Mouse (Mus musculus) embryonic fibroblast, embryonic 13.5 days (primary cell): Measurements from ENCODE around the gene Ctcfl. TPM values are rescaled to one million over a fixed set of nuclear protein-coding genes. Genes with fewer than 3 reads are reported as not detected.
"Not testable (repeated sequence)": the region's sequence is repeated elsewhere in the genome, so short reads cannot be mapped to it uniquely, and the experiment has no call there.

Experiments
- H3K27ac ChIP-seq: 2 replicates; pipeline ENCODE4 v1.5.1; 2012; ENCODE audit warnings: low read length, control low read depth, inconsistent platforms; ENCODE audit not compliant: insufficient read depth
- H3K4me1 ChIP-seq: 2 replicates; pipeline ENCODE4 v1.6.1; 2011; ENCODE audit warnings: low read length; ENCODE audit not compliant: control insufficient read depth, insufficient read depth
- H3K4me3 ChIP-seq: 2 replicates; pipeline ENCODE4 v1.5.1; 2011; ENCODE audit warnings: mild to moderate bottlenecking, control low read depth, low read length; ENCODE audit not compliant: insufficient read depth
- CTCF ChIP-seq: IDR thresholded peaks from 2 replicates; pipeline ENCODE4 v1.5.1; 2011; ENCODE audit warnings: mild to moderate bottlenecking, control low read depth, low read length, moderate library complexity, borderline replicate concordance; ENCODE audit not compliant: insufficient read depth
- POLR2A ChIP-seq: IDR thresholded peaks from 2 replicates; pipeline ENCODE4 v1.6.1; 2011; ENCODE audit warnings: low read depth, mild to moderate bottlenecking, control low read depth, low read length, moderate library complexity
- polyA plus RNA-seq: library from polyadenylated mRNA; stranded (reverse); fragments of >200 nt; gene quantifications from 2 replicates; pipeline ENCODE4 v1.2.4, GENCODE M21; 2011; ENCODE audit warnings: low read depth; ENCODE audit not compliant: missing spikeins, insufficient read length

Gene Ctcfl
- polyA plus RNA-seq, 1 experiment = not detected

DNA sequence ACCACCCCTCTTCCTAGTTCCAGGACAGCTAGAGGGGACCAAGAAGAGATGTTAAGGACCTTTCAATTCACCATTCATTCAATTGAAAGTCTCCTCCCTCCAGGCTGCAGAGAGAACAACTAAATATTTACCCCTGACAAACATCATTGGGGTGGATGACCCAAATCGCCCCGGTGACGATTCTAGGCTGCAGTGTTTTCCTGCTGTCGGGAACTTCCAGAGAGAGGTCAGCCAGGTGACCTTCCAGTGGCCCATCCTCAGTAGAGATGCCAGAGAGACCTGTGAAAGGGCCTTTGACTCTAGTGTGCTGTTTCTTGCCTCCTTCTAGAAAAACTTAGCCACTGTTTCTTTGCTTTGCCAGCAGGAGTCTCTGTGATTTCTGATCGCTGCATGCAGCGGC is 27.4 kb upstream of the Ctcfl start:
- TF ChIP-seq CTCF (no peak), POLR2A (no peak)
- no peak overlapping the region for H3K4me3 ChIP-seq
- no peak overlapping the region for H3K27ac ChIP-seq
- no peaks in the 10 kb centered on the region for H3K4me1 ChIP-seq

- no peak overlapping the region for H3K27ac ChIP-seq
- TF ChIP-seq CTCF (no peak), POLR2A (no peak)
- no peak overlapping the region for H3K4me3 ChIP-seq
- no peaks in the 10 kb centered on the region for H3K4me1 ChIP-seq
These were observed 26.5 kb upstream of the Ctcfl start for GRCm38 (mm10) chr2:173145808-173146207.

GRCm38 (mm10) chr2:173143611-173144010 is 24.3 kb upstream of the Ctcfl start:
- Histone ChIP-seq H3K4me3 (no peak overlapping the region), H3K27ac (no peak overlapping the region), H3K4me1 (no peaks in the 10 kb centered on the region)
- TF ChIP-seq CTCF = no peak
- TF ChIP-seq POLR2A = no peak

DNA sequence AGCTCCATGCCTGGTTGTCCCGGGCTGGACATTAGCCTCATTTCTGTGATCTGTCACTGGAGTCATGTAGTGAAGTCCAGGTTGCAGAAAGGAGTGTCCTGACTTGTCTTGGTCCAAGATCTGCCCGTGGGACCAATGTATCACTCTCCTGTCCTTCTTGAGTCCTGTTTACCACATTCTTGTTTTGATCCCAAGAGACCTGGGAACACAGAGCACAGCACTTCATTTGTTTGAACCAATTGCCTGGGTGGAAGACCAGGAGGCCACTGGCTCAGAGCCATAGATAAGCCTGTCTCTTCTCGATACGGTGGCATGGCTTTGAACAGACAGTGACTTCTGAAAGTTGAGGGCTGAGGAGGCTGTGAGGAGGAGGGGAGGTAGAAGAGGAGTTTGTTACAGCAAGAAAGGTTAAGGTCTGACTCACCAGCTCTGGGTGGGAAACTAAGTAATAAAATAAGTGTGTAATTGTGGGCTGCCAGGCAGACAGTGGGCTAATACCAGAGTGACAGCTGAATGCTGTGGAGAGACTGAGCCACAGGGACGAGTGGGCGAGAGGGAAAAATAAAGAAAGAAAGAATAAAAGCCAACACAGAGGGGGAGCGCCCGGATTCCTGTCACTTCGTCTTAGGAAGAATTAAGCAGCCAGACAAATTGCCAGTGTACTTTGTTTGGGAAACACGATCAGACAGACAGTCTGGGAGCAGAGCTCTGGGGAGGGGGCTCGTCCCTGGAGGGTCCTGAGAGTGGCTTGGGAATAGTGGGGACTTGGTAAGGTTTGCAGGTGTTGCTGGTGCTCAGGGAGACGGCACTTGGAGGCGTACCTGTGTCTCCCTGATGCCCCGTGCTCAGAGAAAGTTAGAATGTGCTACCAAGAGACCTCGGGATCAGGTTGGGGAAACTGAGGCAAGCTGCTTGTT is 19.3 kb upstream of the Ctcfl start:
- no peak overlapping the region for H3K27ac ChIP-seq
- TF ChIP-seq POLR2A (no peak), CTCF (no peak)
- H3K4me1 ChIP-seq = no peaks in the 10 kb centered on the region; the same call in 1 of the 2 replicates
- no peak overlapping the region for H3K4me3 ChIP-seq

DNA sequence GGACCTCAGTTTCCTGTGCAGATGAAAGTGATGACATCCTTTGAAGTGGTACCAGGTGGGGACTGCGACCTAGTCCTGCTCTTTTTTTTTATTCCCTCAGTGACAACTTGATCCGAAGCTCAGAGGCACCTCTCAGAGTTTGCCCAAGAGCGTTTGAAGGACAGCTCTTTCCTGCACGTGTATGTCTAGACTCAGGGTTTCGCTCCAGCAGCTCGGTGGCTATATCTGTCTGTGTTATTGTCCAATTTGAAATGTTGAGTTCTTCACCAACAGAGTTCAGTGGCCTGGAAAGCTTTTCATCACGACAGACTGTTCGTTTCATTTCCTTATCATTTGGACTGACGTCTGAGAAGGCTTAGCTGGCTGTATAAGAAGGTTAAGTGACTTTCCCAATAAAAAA is 15.4 kb upstream of the Ctcfl start:
- no peak overlapping the region for H3K27ac ChIP-seq
- H3K4me1 ChIP-seq = no peaks in the 10 kb centered on the region; the same call in 1 of the 2 replicates
- TF ChIP-seq CTCF (no peak), POLR2A (no peak)
- H3K4me3 ChIP-seq = no peak overlapping the region

DNA sequence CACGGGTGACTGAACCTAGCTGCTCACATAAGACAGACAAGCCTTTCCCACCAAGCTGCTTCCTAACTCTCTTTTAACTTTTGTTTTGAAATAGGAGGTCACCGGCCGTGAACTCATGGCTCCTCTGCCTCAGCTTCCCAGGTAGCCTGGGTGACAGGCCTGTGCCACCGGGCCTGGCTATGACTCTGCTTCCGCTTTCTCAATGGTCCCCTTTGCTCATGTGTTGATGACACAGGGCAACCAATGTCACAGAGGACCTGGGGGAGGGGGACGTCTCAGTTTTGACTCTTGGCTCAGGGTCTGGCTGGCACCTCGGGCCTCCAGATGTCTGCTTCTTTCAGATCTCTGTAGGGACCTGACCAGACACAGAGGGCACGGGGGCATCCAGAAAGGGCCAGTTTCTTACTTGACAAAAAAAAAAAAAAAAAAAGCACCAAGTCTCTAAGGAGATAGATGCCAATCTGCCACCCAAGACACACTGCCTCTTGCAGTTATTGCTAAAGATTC is 13.5 kb upstream of the Ctcfl start:
- no peak overlapping the region for H3K27ac ChIP-seq
- no peak overlapping the region for H3K4me3 ChIP-seq
- no peaks in the 10 kb centered on the region for H3K4me1 ChIP-seq
- no peak for TF ChIP-seq POLR2A
- TF ChIP-seq CTCF = no peak

DNA sequence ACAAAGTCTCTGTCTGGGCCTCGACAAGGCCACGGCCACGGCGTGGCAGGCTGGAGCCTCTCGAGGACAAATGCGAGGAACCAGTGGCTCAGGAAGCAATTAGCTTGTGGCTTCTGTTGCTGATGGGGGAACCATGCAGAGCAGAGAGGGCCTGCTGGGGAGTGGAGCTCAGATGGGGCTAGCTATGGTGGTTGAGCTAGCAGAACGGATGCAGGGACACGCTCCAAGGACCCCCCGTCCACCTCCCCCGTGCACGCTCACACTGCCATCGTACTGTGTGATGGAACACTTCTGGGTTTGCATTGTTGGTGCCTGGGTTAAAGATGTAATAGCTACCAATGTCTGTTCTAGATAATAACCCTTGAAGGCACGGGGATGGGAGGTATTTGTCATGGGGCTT is 12.9 kb upstream of the Ctcfl start:
- no peak overlapping the region for H3K27ac ChIP-seq
- TF ChIP-seq POLR2A (no peak), CTCF (no peak)
- no peak overlapping the region for H3K4me3 ChIP-seq
- no peaks in the 10 kb centered on the region for H3K4me1 ChIP-seq

- no peak overlapping the region for H3K4me3 ChIP-seq
- no peak overlapping the region for H3K27ac ChIP-seq
- no peaks in the 10 kb centered on the region for H3K4me1 ChIP-seq
- no peak for TF ChIP-seq POLR2A
- TF ChIP-seq CTCF = no peak
These were observed 9.8 kb upstream of the Ctcfl start for GRCm38 (mm10) chr2:173129111-173129510.

DNA sequence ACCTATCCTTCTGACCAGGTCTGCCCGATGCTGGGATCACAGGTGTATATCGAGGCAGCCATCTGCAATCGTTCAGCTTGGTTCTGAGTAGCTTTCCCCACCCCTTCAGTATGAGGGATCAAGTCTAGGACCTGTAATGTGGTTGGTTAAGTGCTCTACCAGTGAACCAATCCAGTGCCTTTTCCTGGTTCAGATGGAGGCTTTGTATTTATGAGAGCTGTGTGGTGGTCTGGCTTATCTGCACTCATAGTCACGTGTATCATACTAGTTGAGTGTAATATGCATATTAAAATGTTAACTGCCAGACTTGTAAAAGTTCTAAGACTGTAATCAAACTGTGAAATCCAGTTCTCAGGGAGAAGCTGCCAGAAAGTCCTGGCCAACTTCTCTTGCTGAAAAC is 7.1 kb upstream of the Ctcfl start:
- Histone ChIP-seq H3K4me3 (no peak overlapping the region), H3K4me1 (no peaks in the 10 kb centered on the region), H3K27ac (no peak overlapping the region)
- TF ChIP-seq POLR2A = no peak
- TF ChIP-seq CTCF = no peak

GRCm38 (mm10) chr2:173124022-173124735 is 4.9 kb upstream of the Ctcfl start:
- TF ChIP-seq CTCF (no peak), POLR2A (no peak)
- H3K4me3 ChIP-seq = no peak overlapping the region
- H3K27ac ChIP-seq = no peak overlapping the region
- no peaks in the 10 kb centered on the region for H3K4me1 ChIP-seq

DNA sequence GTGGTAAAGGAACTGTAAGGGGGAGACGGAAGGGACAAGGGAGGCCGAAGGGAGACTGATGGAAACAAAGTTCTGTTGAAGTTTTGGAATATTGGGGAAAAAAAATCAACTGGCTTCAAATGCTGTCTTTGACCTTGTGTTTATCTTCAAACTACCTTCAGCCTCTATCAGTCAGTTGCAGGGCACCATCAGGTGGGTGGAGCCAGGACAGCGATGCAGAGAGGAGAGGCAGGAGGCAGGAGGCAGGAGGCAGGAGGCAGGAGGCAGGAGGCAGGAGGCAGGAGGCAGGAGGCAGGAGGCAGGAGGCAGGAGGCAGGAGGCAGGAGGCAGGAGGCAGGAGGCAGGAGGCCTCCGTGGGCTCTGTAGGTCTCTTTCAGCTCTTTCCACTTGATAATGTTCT is 792 bp upstream of the Ctcfl start:
- H3K27ac ChIP-seq, H3K4me1 ChIP-seq, H3K4me3 ChIP-seq: not testable (repeated sequence)

GRCm38 (mm10) chr2:173113796-173114195 is 5.5 kb downstream of the Ctcfl start:
- not testable (repeated sequence) for H3K4me1 ChIP-seq, H3K4me3 ChIP-seq, H3K27ac ChIP-seq
